Mouse (Mus musculus) C2C12 (cell line): Measurements from ENCODE around the gene Mcemp1.

Source experiments
- CTCF ChIP-seq: IDR thresholded peaks from one replicate; pipeline ENCODE4 v1.5.1; 2011; ENCODE audit not compliant: control insufficient read depth, insufficient read depth, insufficient read length
- FOSL1 ChIP-seq: IDR thresholded peaks from one replicate; pipeline ENCODE4 v1.8.0; 2011; ENCODE audit warnings: mild to moderate bottlenecking, low read length; ENCODE audit not compliant: poor library complexity, insufficient read depth, severe bottlenecking
- USF1 ChIP-seq: IDR thresholded peaks from one replicate; pipeline ENCODE4 v1.6.1; 2011; ENCODE audit warnings: low read depth, mild to moderate bottlenecking, control low read depth, moderate library complexity

- TF ChIP-seq USF1, result no peak
- no peak for TF ChIP-seq CTCF
- TF ChIP-seq FOSL1, result no peak
These were observed 10.6 kb upstream of the Mcemp1 start for GRCm38 (mm10) chr8:3654726-3655508.
